Mouse (Mus musculus) stomach, postnatal 0 days (tissue): ENCODE data around the gene Auts2.

Experiments
- CTCF ChIP-seq: IDR thresholded peaks from 2 replicates; pipeline ENCODE4 v1.5.1; 2016; ENCODE audit warnings: antibody characterized with exemption, low read depth, mild to moderate bottlenecking, moderate library complexity
- EP300 ChIP-seq: optimal IDR thresholded peaks from 2 replicates; pipeline ENCODE3; 2016; ENCODE audit warnings: antibody characterized with exemption

DNA sequence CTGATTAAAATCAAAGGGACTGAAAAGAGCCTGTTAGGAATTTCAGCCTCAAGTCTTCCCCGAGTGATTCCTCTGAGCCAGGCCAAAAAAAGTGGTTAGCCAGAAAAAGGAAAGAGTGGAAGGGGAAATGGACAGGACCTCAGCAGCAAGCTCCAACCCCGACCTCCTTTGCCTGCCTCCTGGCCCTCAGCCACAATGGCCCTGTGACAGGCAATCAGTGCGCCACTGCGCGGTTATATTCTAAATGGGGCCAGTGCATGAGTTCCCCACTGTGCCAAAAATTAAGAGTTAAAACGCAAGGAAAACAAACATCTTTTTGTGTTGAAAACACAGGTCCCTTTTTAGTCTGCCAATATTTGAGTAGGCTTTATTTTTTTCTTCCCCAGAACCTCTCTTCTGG, 755.1 kb downstream of the Auts2 start:
- TF ChIP-seq CTCF (no peak), EP300 (no peak)
